Comparison of ENCODE assay signal across 18 mouse cellular contexts in the genomic region with DNA sequence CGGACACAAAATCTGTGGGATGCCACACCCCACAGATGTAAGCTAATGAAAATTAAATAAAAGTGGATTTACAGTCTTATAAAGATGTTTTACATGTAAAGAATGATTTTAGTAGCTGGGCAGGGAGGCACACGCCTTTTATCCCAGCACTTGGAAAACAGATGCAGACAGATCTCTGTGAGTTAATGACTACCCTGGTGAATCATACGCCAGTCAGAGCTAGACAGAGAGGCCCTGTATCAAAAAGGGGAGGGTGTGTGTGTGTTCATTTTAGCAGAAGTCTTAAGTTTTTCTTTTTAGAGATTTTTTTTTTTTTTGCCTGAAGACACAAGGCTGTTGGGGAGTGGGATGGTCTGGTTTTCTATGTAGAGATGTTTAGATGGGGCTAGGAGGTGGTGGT.
"Had no signal": no experiment of that assay in that cellular context is flagged by ENCODE, and none has a peak within 500 bp of the region (broad histone marks: within the 10 kb centered on the region; RNA-seq: fewer than 3 reads in every experiment).

No protein-coding gene starts in this region.

- H3K27ac ChIP-seq: lung, embryonic 15.5 days; midbrain, embryonic 10.5 days; midbrain, embryonic 12.5 days; neural tube, embryonic 13.5 days; stomach, embryonic 15.5 days; stomach, postnatal 0 days had no signal

- H3K4me2 ChIP-seq: lung, embryonic 15.5 days; midbrain, embryonic 12.5 days; neural tube, embryonic 13.5 days; stomach, embryonic 15.5 days had no signal

- H3K4me3 ChIP-seq: lung, embryonic 15.5 days; midbrain, embryonic 10.5 days; midbrain, embryonic 12.5 days; myocyte; neural tube, embryonic 13.5 days; stomach, embryonic 15.5 days had no signal

- H3K9me3 ChIP-seq: lung, embryonic 15.5 days; midbrain, embryonic 10.5 days; midbrain, embryonic 12.5 days; neural tube, embryonic 13.5 days; stomach, embryonic 15.5 days had no signal

- H3K9ac ChIP-seq: liver, postnatal 0 days; lung, embryonic 15.5 days; midbrain, embryonic 12.5 days; neural tube, embryonic 13.5 days; stomach, embryonic 15.5 days had no signal

- ATAC-seq: liver, postnatal 0 days; lung, postnatal 0 days; midbrain, embryonic 16.5 days had no signal

- H3K27me3 ChIP-seq: lung, embryonic 15.5 days; midbrain, embryonic 12.5 days; neural tube, embryonic 13.5 days; stomach, embryonic 15.5 days had no signal

- DNase-seq: liver, postnatal 0 days; lung, adult 2 months; lung, postnatal 14 days; lung, postnatal 4 days; midbrain, embryonic 14.5 days; right cerebral cortex, postnatal 14 days; thymus, adult 2 months; thymus, postnatal 25 days; thymus, postnatal 4 days had no signal

- H3K4me1 ChIP-seq: lung, embryonic 15.5 days; stomach, embryonic 15.5 days had no signal
